Mouse (Mus musculus) erythroblast, embryonic 14.5 days (primary cell): Measurements from ENCODE around the gene Camkk1. TPM values are rescaled to one million over a fixed set of nuclear protein-coding genes. Genes with fewer than 3 reads are reported as not detected.

Source experiments
- H3K27me3 ChIP-seq: 2 replicates; pipeline ENCODE4 v1.6.1; 2012; ENCODE audit warnings: inconsistent platforms; ENCODE audit not compliant: control insufficient read depth
- H3K36me3 ChIP-seq: 2 replicates; pipeline ENCODE4 v1.6.1; 2012; ENCODE audit warnings: mild to moderate bottlenecking, inconsistent platforms; ENCODE audit not compliant: control insufficient read depth
- H3K4me1 ChIP-seq: 2 replicates; pipeline ENCODE4 v1.6.1; 2012; ENCODE audit warnings: inconsistent platforms; ENCODE audit not compliant: control insufficient read depth
- H3K4me3 ChIP-seq: replicated peaks from 2 replicates; pipeline ENCODE3; 2012; ENCODE audit warnings: moderate library complexity, mild to moderate bottlenecking, inconsistent platforms
- H3K9me3 ChIP-seq: 2 replicates; pipeline ENCODE4 v1.6.1; 2012; ENCODE audit warnings: low read length, inconsistent platforms, mixed read lengths; ENCODE audit not compliant: control insufficient read depth
- GATA1 ChIP-seq: IDR thresholded peaks from 2 replicates; pipeline ENCODE4 v1.6.1; 2012; ENCODE audit warnings: low read length, inconsistent platforms, mixed read lengths
- TAL1 ChIP-seq: IDR thresholded peaks from 3 replicates; pipeline ENCODE4 v1.6.1; 2012; ENCODE audit warnings: low read length, inconsistent platforms, mixed read lengths
- polyA plus RNA-seq: library from polyadenylated mRNA; stranded (reverse); fragments of >175 nt; gene quantifications from 2 replicates; pipeline ENCODE4 v1.2.3, GENCODE M21; 2012

Gene Camkk1
- polyA plus RNA-seq, 1 experiment = 0.01 TPM

GRCm38 (mm10) chr11:73008826-73009225, 10.0 kb upstream of the Camkk1 start:
- Histone ChIP-seq H3K9me3 (no peaks in the 10 kb centered on the region), H3K4me1 (no peaks in the 10 kb centered on the region; the same call in 1 of the 2 replicates), H3K4me3 (no peak overlapping the region), H3K27me3 (peaks cover 2% of the 10 kb centered on the region; the same call in 1 of the 2 replicates), H3K36me3 (no peaks in the 10 kb centered on the region)
- TF ChIP-seq GATA1 (no peak), TAL1 (no peak)

GRCm38 (mm10) chr11:73009531-73010274, 9.1 kb upstream of the Camkk1 start:
- no peaks in the 10 kb centered on the region for H3K36me3 ChIP-seq
- H3K4me3 ChIP-seq = no peak overlapping the region
- TF ChIP-seq TAL1 = no peak
- TF ChIP-seq GATA1 = no peak
- no peaks in the 10 kb centered on the region for H3K9me3 ChIP-seq
- H3K4me1 ChIP-seq = no peaks in the 10 kb centered on the region; the same call in 1 of the 2 replicates
- H3K27me3 ChIP-seq = peaks cover 2% of the 10 kb centered on the region; the same call in 1 of the 2 replicates

- Histone ChIP-seq H3K4me3 (no peak overlapping the region), H3K27me3 (peaks cover 27% of the 10 kb centered on the region), H3K4me1 (peaks cover 9% of the 10 kb centered on the region), H3K9me3 (no peaks in the 10 kb centered on the region), H3K36me3 (no peaks in the 10 kb centered on the region)
- TF ChIP-seq TAL1 = no peak
- TF ChIP-seq GATA1 = no peak
These were observed 4.8 kb upstream of the Camkk1 start for GRCm38 (mm10) chr11:73013981-73014380.

GRCm38 (mm10) chr11:73014831-73015344, 3.9 kb upstream of the Camkk1 start:
- no peak for TF ChIP-seq TAL1
- no peak for TF ChIP-seq GATA1
- peaks cover 35% of the 10 kb centered on the region for H3K27me3 ChIP-seq
- no peaks in the 10 kb centered on the region for H3K36me3 ChIP-seq
- H3K9me3 ChIP-seq = no peaks in the 10 kb centered on the region
- H3K4me1 ChIP-seq = peaks cover 18% of the 10 kb centered on the region
- no peak overlapping the region for H3K4me3 ChIP-seq

- H3K27me3 ChIP-seq = peaks cover 40% of the 10 kb centered on the region
- no peaks in the 10 kb centered on the region for H3K36me3 ChIP-seq
- H3K4me1 ChIP-seq = peaks cover 18% of the 10 kb centered on the region
- H3K4me3 ChIP-seq = no peak overlapping the region
- no peak for TF ChIP-seq GATA1
- no peak for TF ChIP-seq TAL1
- no peaks in the 10 kb centered on the region for H3K9me3 ChIP-seq
These were observed 3.3 kb upstream of the Camkk1 start for GRCm38 (mm10) chr11:73015391-73016102.

GRCm38 (mm10) chr11:73016103-73016420, 2.7 kb upstream of the Camkk1 start:
- TF ChIP-seq TAL1 (no peak), GATA1 (no peak)
- peaks cover 45% of the 10 kb centered on the region for H3K27me3 ChIP-seq

GRCm38 (mm10) chr11:73019147-73019795, 463 bp downstream of the Camkk1 start:
- no peaks in the 10 kb centered on the region for H3K36me3 ChIP-seq
- H3K4me3 ChIP-seq = peak overlapping the region; percentile 61
- peaks cover 19% of the 10 kb centered on the region for H3K4me1 ChIP-seq
- no peaks in the 10 kb centered on the region for H3K9me3 ChIP-seq
- no peak for TF ChIP-seq GATA1
- TF ChIP-seq TAL1 = no peak
- peaks cover 55% of the 10 kb centered on the region for H3K27me3 ChIP-seq

More at GRCm38 (mm10) chr11:73016103-73016420, 2.7 kb upstream of the Camkk1 start:
- peaks cover 18% of the 10 kb centered on the region for H3K4me1 ChIP-seq
- no peaks in the 10 kb centered on the region for H3K36me3 ChIP-seq
- no peaks in the 10 kb centered on the region for H3K9me3 ChIP-seq
- H3K4me3 ChIP-seq = no peak overlapping the region

- Histone ChIP-seq H3K9me3 (no peaks in the 10 kb centered on the region), H3K4me3 (no peak overlapping the region), H3K36me3 (no peaks in the 10 kb centered on the region), H3K27me3 (peaks cover 52% of the 10 kb centered on the region), H3K4me1 (peaks cover 26% of the 10 kb centered on the region)
- TF ChIP-seq GATA1 = no peak
- no peak for TF ChIP-seq TAL1
These were observed 2.4 kb downstream of the Camkk1 start for GRCm38 (mm10) chr11:73020953-73021800.
